Mouse (Mus musculus) intestine, embryonic 15.5 days (tissue): ENCODE results near the gene Nfatc2ip. TPM values are rescaled to one million over a fixed set of nuclear protein-coding genes. Genes with fewer than 3 reads are reported as not detected.

Experiments used
- ATAC-seq: fragments of 200-750 bp; cut with Nextera tagmentation; 2 replicates; pipeline ENCODE4 v1.8.0; 2017; ENCODE audit warnings: moderate TSS enrichment, moderate library complexity
- H3K27ac ChIP-seq: fragments of 300-500 bp; sonication (generic); 2 replicates; pipeline ENCODE4 v1.5.1; 2015; ENCODE audit warnings: mild to moderate bottlenecking, inconsistent platforms
- H3K27me3 ChIP-seq: fragments of 300-500 bp; sonication (generic); replicated peaks from 2 replicates; pipeline ENCODE4 v1.6.1; 2015; ENCODE audit warnings: inconsistent platforms
- H3K36me3 ChIP-seq: fragments of 300-500 bp; sonication (generic); 2 replicates; pipeline ENCODE4 v1.6.1; 2015; ENCODE audit warnings: inconsistent platforms
- H3K4me1 ChIP-seq: fragments of 300-500 bp; sonication (generic); replicated peaks from 2 replicates; pipeline ENCODE4 v1.6.1; 2015; ENCODE audit warnings: inconsistent platforms
- H3K4me2 ChIP-seq: fragments of 300-500 bp; sonication (generic); replicated peaks from 2 replicates; pipeline ENCODE4 v1.6.1; 2015; ENCODE audit warnings: mild to moderate bottlenecking, inconsistent platforms
- H3K4me3 ChIP-seq: fragments of 300-500 bp; sonication (generic); replicated peaks from 2 replicates; pipeline ENCODE4 v1.5.1; 2015; ENCODE audit warnings: inconsistent platforms
- H3K9ac ChIP-seq: fragments of 300-500 bp; sonication (generic); 2 replicates; pipeline ENCODE4 v1.6.1; 2015; ENCODE audit warnings: inconsistent platforms
- H3K9me3 ChIP-seq: fragments of 300-500 bp; sonication (generic); 2 replicates; pipeline ENCODE4 v1.6.1; 2016; ENCODE audit warnings: inconsistent platforms
- WGBS: fragments of 180-500 bp; shearing (Covaris S2); methylation state at CpG from one replicate; pipeline ENCODE4 v1.1.7; 2015; 5-methylcytosine and 5-hydroxymethylcytosine counted together
- polyA plus RNA-seq: library from polyadenylated mRNA; unstranded; fragments of >200 nt; fragmentation: Nextera tagmentation; extraction: Ambion mirVana; gene quantifications from 2 replicates; pipeline ENCODE4 v1.2.1, GENCODE M21; 2015

The Nfatc2ip gene
- polyA plus RNA-seq, 1 experiment from 2014 or later, result 2.5 TPM

GRCm38 (mm10) chr7:126369393-126369792, 27.1 kb downstream of the Nfatc2ip start, which contains the start of gene Lat:
Lat (minus strand) TSS chr7:126369570.
- H3K27ac ChIP-seq, result no peak within 1 kb of the TSS
- H3K4me3 ChIP-seq, result no peak within 1 kb of the TSS
- 74% methylated on average over 13 of the region's 13 CpGs for WGBS
- H3K27me3 ChIP-seq, result no peaks in the 10 kb centered on the region
- H3K9ac ChIP-seq, result no peak within 1 kb of the TSS
- no peaks in the 10 kb centered on the region for H3K9me3 ChIP-seq
- no peaks in the 10 kb centered on the region for H3K4me1 ChIP-seq
- H3K36me3 ChIP-seq, result peaks cover 22% of the 10 kb centered on the region
- H3K4me2 ChIP-seq, result no peak within 1 kb of the TSS
- ATAC-seq, result 0 out of 2 replicates have a peak, but pooled peaks have one; percentile 20

- no peak overlapping the region for H3K4me3 ChIP-seq
- no peak overlapping the region for H3K9ac ChIP-seq
- H3K27me3 ChIP-seq, result no peaks in the 10 kb centered on the region
- peaks cover 16% of the 10 kb centered on the region; the same call in 1 of the 2 replicates for H3K36me3 ChIP-seq
- 83% methylated on average over 8 of the region's 8 CpGs for WGBS
- H3K4me1 ChIP-seq, result no peaks in the 10 kb centered on the region
- H3K27ac ChIP-seq, result no peak overlapping the region
- no peak for ATAC-seq
- no peaks in the 10 kb centered on the region for H3K9me3 ChIP-seq
- H3K4me2 ChIP-seq, result no peak overlapping the region
These were observed 28.2 kb downstream of the Nfatc2ip start for GRCm38 (mm10) chr7:126368367-126368766.

GRCm38 (mm10) chr7:126367636-126368035, 28.9 kb downstream of the Nfatc2ip start:
- Histone ChIP-seq H3K9me3 (no peaks in the 10 kb centered on the region), H3K27me3 (no peaks in the 10 kb centered on the region)

GRCm38 (mm10) chr7:126363038-126363437, 33.5 kb downstream of the Nfatc2ip start:
- H3K4me3 ChIP-seq, result no peak overlapping the region
- no peaks in the 10 kb centered on the region for H3K9me3 ChIP-seq
- H3K9ac ChIP-seq, result no peak overlapping the region
- no peak overlapping the region for H3K4me2 ChIP-seq
- H3K27ac ChIP-seq, result no peak overlapping the region
- no peaks in the 10 kb centered on the region for H3K4me1 ChIP-seq
- H3K36me3 ChIP-seq, result no peaks in the 10 kb centered on the region
- 77% methylated on average over 6 of the region's 6 CpGs for WGBS
- no peak for ATAC-seq
- no peaks in the 10 kb centered on the region for H3K27me3 ChIP-seq

More at GRCm38 (mm10) chr7:126367636-126368035, 28.9 kb downstream of the Nfatc2ip start:
- H3K27ac ChIP-seq, result no peak overlapping the region
- H3K36me3 ChIP-seq, result peaks cover 16% of the 10 kb centered on the region; the same call in 1 of the 2 replicates
- no peak for ATAC-seq
- H3K4me2 ChIP-seq, result no peak overlapping the region
- no peak overlapping the region for H3K4me3 ChIP-seq
- WGBS, result 86% methylated on average over 10 of the region's 10 CpGs
- no peaks in the 10 kb centered on the region for H3K4me1 ChIP-seq
- H3K9ac ChIP-seq, result no peak overlapping the region

GRCm38 (mm10) chr7:126359049-126359448, 37.5 kb downstream of the Nfatc2ip start:
- H3K4me2 ChIP-seq, result no peak overlapping the region
- H3K36me3 ChIP-seq, result no peaks in the 10 kb centered on the region
- H3K27me3 ChIP-seq, result no peaks in the 10 kb centered on the region
- no peak overlapping the region for H3K9ac ChIP-seq
- WGBS, result 61% methylated on average over 13 of the region's 13 CpGs
- H3K27ac ChIP-seq, result no peak overlapping the region
- H3K9me3 ChIP-seq, result no peaks in the 10 kb centered on the region
- no peak overlapping the region for H3K4me3 ChIP-seq
- no peak for ATAC-seq
- H3K4me1 ChIP-seq, result no peaks in the 10 kb centered on the region

GRCm38 (mm10) chr7:126358413-126358812, 38.1 kb downstream of the Nfatc2ip start:
- Histone ChIP-seq H3K36me3 (no peaks in the 10 kb centered on the region), H3K4me3 (no peak overlapping the region), H3K9ac (no peak overlapping the region), H3K27ac (no peak overlapping the region), H3K27me3 (no peaks in the 10 kb centered on the region), H3K4me2 (no peak overlapping the region), H3K4me1 (no peaks in the 10 kb centered on the region), H3K9me3 (no peaks in the 10 kb centered on the region)
- ATAC-seq, result no peak
- 88% methylated on average over 9 of the region's 9 CpGs for WGBS

- 78% methylated on average over 6 of the region's 6 CpGs for WGBS
- Histone ChIP-seq H3K9me3 (no peaks in the 10 kb centered on the region), H3K4me1 (no peaks in the 10 kb centered on the region), H3K4me2 (no peak overlapping the region), H3K27ac (no peak overlapping the region), H3K4me3 (no peak overlapping the region), H3K9ac (no peak overlapping the region), H3K36me3 (no peaks in the 10 kb centered on the region), H3K27me3 (no peaks in the 10 kb centered on the region)
- no peak for ATAC-seq
These were observed 38.7 kb downstream of the Nfatc2ip start for GRCm38 (mm10) chr7:126357838-126358237.

- Histone ChIP-seq H3K9me3 (no peaks in the 10 kb centered on the region), H3K4me1 (no peaks in the 10 kb centered on the region), H3K27me3 (no peaks in the 10 kb centered on the region), H3K4me2 (no peak overlapping the region), H3K9ac (no peak overlapping the region), H3K27ac (no peak overlapping the region), H3K4me3 (no peak overlapping the region), H3K36me3 (no peaks in the 10 kb centered on the region)
- peak; percentile 47; the same call in 1 of the 2 replicates for ATAC-seq
- WGBS, result 38% methylated on average over 7 of the region's 7 CpGs
These were observed 39.5 kb downstream of the Nfatc2ip start for GRCm38 (mm10) chr7:126356793-126357591.

GRCm38 (mm10) chr7:126355847-126356597, 40.5 kb downstream of the Nfatc2ip start:
- 0 out of 2 replicates have a peak, but pooled peaks cover 2% of the 10 kb centered on the region for H3K4me1 ChIP-seq
- no peak overlapping the region for H3K27ac ChIP-seq
- H3K27me3 ChIP-seq, result no peaks in the 10 kb centered on the region
- no peaks in the 10 kb centered on the region for H3K9me3 ChIP-seq
- H3K4me3 ChIP-seq, result no peak overlapping the region
- no peaks in the 10 kb centered on the region for H3K36me3 ChIP-seq
- 43% methylated on average over 5 of the region's 5 CpGs for WGBS
- no peak; the same call in 1 of the 2 replicates for ATAC-seq
- H3K9ac ChIP-seq, result no peak overlapping the region
- H3K4me2 ChIP-seq, result no peak overlapping the region

GRCm38 (mm10) chr7:126354738-126355614, 41.6 kb downstream of the Nfatc2ip start:
- no peak for ATAC-seq
- 41% methylated on average over 14 of the region's 14 CpGs for WGBS

GRCm38 (mm10) chr7:126353994-126354365, 42.6 kb downstream of the Nfatc2ip start:
- Histone ChIP-seq H3K27me3 (no peaks in the 10 kb centered on the region), H3K9ac (no peak overlapping the region), H3K9me3 (no peaks in the 10 kb centered on the region), H3K27ac (no peak overlapping the region), H3K4me2 (no peak overlapping the region), H3K4me3 (no peak overlapping the region), H3K36me3 (no peaks in the 10 kb centered on the region), H3K4me1 (0 out of 2 replicates have a peak, but pooled peaks cover 2% of the 10 kb centered on the region)
- 89% methylated on average over 3 of the region's 3 CpGs for WGBS
- ATAC-seq, result no peak

More at GRCm38 (mm10) chr7:126354738-126355614, 41.6 kb downstream of the Nfatc2ip start:
- Histone ChIP-seq H3K4me3 (no peak overlapping the region), H3K27ac (no peak overlapping the region), H3K4me1 (0 out of 2 replicates have a peak, but pooled peaks cover 2% of the 10 kb centered on the region), H3K4me2 (no peak overlapping the region), H3K36me3 (no peaks in the 10 kb centered on the region), H3K9me3 (no peaks in the 10 kb centered on the region), H3K27me3 (no peaks in the 10 kb centered on the region), H3K9ac (no peak overlapping the region)
